Mouse (Mus musculus) hindbrain, embryonic 10.5 days (tissue): ENCODE results near the gene Dock1. TPM values are rescaled to one million over a fixed set of nuclear protein-coding genes. Genes with fewer than 3 reads are reported as not detected.

Experiments
- DNase-seq: peaks from one replicate; pipeline ENCODE4 v3.0.0-alpha.2; 2017; ENCODE audit warnings: low spot score
- H3K27ac ChIP-seq: fragments of 300-500 bp; sonication (generic); 2 replicates; pipeline ENCODE4 v1.5.1; 2016; ENCODE audit warnings: mild to moderate bottlenecking, moderate library complexity
- H3K27me3 ChIP-seq: fragments of 300-500 bp; sonication (generic); 2 replicates; pipeline ENCODE4 v1.6.1; 2016; ENCODE audit warnings: mild to moderate bottlenecking; ENCODE audit not compliant: poor library complexity, insufficient read depth, severe bottlenecking
- H3K36me3 ChIP-seq: fragments of 300-500 bp; sonication (generic); 2 replicates; pipeline ENCODE4 v1.6.1; 2016; ENCODE audit warnings: mild to moderate bottlenecking, moderate library complexity
- H3K4me1 ChIP-seq: fragments of 300-500 bp; sonication (generic); replicated peaks from 2 replicates; pipeline ENCODE4 v1.6.1; 2016; ENCODE audit warnings: mild to moderate bottlenecking
- H3K4me3 ChIP-seq: fragments of 300-500 bp; sonication (generic); 2 replicates; pipeline ENCODE4 v1.5.1; 2016; ENCODE audit warnings: mild to moderate bottlenecking, moderate library complexity
- H3K9me3 ChIP-seq: fragments of 300-500 bp; sonication (generic); 2 replicates; pipeline ENCODE4 v1.6.1; 2016; ENCODE audit warnings: mild to moderate bottlenecking, moderate library complexity
- WGBS: fragments of 180-500 bp; shearing (Covaris S2); methylation state at CpG from one replicate; pipeline ENCODE4 v1.1.7; 2016; 5-methylcytosine and 5-hydroxymethylcytosine counted together
- polyA plus RNA-seq: library from polyadenylated mRNA; unstranded; fragments of >200 nt; fragmentation: Nextera tagmentation; extraction: Ambion mirVana; gene quantifications from 2 replicates; pipeline ENCODE4 v1.2.1, GENCODE M21; 2016

The Dock1 gene
- polyA plus RNA-seq, 1 experiment from 2014 or later: 21.9 TPM

DNA sequence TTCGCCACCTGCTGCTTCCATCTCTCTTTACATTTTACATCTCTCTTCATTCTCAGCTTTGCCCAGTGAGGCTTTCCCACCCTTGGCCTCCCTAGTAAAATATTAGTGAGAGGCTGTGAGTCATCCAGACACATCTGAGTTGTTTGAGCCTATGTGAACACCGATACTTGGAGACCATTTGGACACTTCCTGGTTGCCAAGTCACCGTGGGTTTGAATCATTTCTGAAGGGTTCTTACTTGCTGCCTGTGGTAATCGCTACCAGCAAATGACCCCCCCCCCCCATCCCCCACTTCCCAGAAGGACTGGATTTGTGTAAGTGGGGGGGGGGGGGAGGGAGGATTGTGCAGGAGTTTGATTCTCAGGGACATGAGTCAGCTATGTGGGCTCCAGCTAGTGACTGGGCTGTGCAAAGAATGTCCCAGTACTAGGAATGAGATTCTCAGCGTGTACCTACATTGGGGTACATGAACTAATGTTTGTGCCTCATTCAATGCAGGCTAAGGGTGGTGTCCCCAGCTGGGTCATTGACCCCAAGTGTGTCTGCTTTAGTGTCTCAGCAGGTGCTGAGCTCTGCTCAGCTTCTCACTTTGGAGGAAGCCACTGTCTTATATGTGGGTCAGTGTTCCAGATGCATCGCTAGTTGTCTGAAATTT, 103.4 kb downstream of the Dock1 start:
- WGBS: 93% methylated on average over 6 of the region's 6 CpGs
- Histone ChIP-seq H3K27ac (no peak overlapping the region), H3K4me1 (0 out of 2 replicates have a peak, but pooled peaks cover 7% of the 10 kb centered on the region), H3K9me3 (no peaks in the 10 kb centered on the region), H3K36me3 (peaks cover 67% of the 10 kb centered on the region), H3K27me3 (no peaks in the 10 kb centered on the region), H3K4me3 (no peak overlapping the region)
- no peak for DNase-seq

GRCm38 (mm10) chr7:134774468-134775162, 104.2 kb downstream of the Dock1 start:
- Histone ChIP-seq H3K36me3 (peaks cover 59% of the 10 kb centered on the region), H3K27me3 (no peaks in the 10 kb centered on the region), H3K9me3 (no peaks in the 10 kb centered on the region), H3K4me1 (0 out of 2 replicates have a peak, but pooled peaks cover 7% of the 10 kb centered on the region), H3K4me3 (no peak overlapping the region), H3K27ac (no peak overlapping the region)
- 83% methylated on average over 6 of the region's 6 CpGs for WGBS
- DNase-seq: no peak

- DNase-seq: no peak
- H3K27ac ChIP-seq: no peak overlapping the region
- H3K9me3 ChIP-seq: no peaks in the 10 kb centered on the region
- 91% methylated on average over 10 of the region's 10 CpGs for WGBS
- H3K36me3 ChIP-seq: peaks cover 52% of the 10 kb centered on the region
- no peak overlapping the region for H3K4me3 ChIP-seq
- no peaks in the 10 kb centered on the region for H3K27me3 ChIP-seq
- H3K4me1 ChIP-seq: 0 out of 2 replicates have a peak, but pooled peaks cover 7% of the 10 kb centered on the region
These were observed 105.2 kb downstream of the Dock1 start for GRCm38 (mm10) chr7:134775671-134776070.

- H3K27me3 ChIP-seq: no peaks in the 10 kb centered on the region
- H3K27ac ChIP-seq: no peak overlapping the region
- DNase-seq: no peak
- WGBS: 83% methylated on average over 6 of the region's 6 CpGs
- 0 out of 2 replicates have a peak, but pooled peaks cover 7% of the 10 kb centered on the region for H3K4me1 ChIP-seq
- peaks cover 46% of the 10 kb centered on the region for H3K36me3 ChIP-seq
- no peaks in the 10 kb centered on the region for H3K9me3 ChIP-seq
- H3K4me3 ChIP-seq: no peak overlapping the region
These were observed 105.9 kb downstream of the Dock1 start for GRCm38 (mm10) chr7:134776306-134776705.

GRCm38 (mm10) chr7:134779761-134780160, 109.3 kb downstream of the Dock1 start:
- WGBS: 89% methylated on average over 3 of the region's 3 CpGs
- no peaks in the 10 kb centered on the region for H3K9me3 ChIP-seq
- no peaks in the 10 kb centered on the region for H3K27me3 ChIP-seq
- H3K4me3 ChIP-seq: no peak overlapping the region
- H3K4me1 ChIP-seq: no peaks in the 10 kb centered on the region
- DNase-seq: no peak
- H3K36me3 ChIP-seq: peaks cover 38% of the 10 kb centered on the region
- H3K27ac ChIP-seq: no peak overlapping the region

- H3K27me3 ChIP-seq: no peaks in the 10 kb centered on the region
- H3K36me3 ChIP-seq: peaks cover 62% of the 10 kb centered on the region
- 84% methylated on average over 4 of the region's 4 CpGs for WGBS
- no peaks in the 10 kb centered on the region for H3K4me1 ChIP-seq
- no peaks in the 10 kb centered on the region for H3K9me3 ChIP-seq
- H3K4me3 ChIP-seq: no peak overlapping the region
- H3K27ac ChIP-seq: no peak overlapping the region
- DNase-seq: no peak
These were observed 116.7 kb downstream of the Dock1 start for GRCm38 (mm10) chr7:134787110-134787509.

- Histone ChIP-seq H3K27ac (no peak overlapping the region), H3K27me3 (no peaks in the 10 kb centered on the region), H3K9me3 (no peaks in the 10 kb centered on the region), H3K4me3 (no peak overlapping the region), H3K4me1 (peaks cover 7% of the 10 kb centered on the region; the same call in 1 of the 2 replicates), H3K36me3 (peaks cover 23% of the 10 kb centered on the region)
- WGBS: 91% methylated on average over 3 of the region's 3 CpGs
- no peak for DNase-seq
These were observed 124.4 kb downstream of the Dock1 start for GRCm38 (mm10) chr7:134794889-134795288.

- Histone ChIP-seq H3K9me3 (no peaks in the 10 kb centered on the region), H3K27me3 (no peaks in the 10 kb centered on the region), H3K27ac (no peak overlapping the region), H3K36me3 (peaks cover 20% of the 10 kb centered on the region), H3K4me1 (no peaks in the 10 kb centered on the region), H3K4me3 (no peak overlapping the region)
- no peak for DNase-seq
- 96% methylated on average over 4 of the region's 4 CpGs for WGBS
These were observed 129.6 kb downstream of the Dock1 start for GRCm38 (mm10) chr7:134800079-134800478.

DNA sequence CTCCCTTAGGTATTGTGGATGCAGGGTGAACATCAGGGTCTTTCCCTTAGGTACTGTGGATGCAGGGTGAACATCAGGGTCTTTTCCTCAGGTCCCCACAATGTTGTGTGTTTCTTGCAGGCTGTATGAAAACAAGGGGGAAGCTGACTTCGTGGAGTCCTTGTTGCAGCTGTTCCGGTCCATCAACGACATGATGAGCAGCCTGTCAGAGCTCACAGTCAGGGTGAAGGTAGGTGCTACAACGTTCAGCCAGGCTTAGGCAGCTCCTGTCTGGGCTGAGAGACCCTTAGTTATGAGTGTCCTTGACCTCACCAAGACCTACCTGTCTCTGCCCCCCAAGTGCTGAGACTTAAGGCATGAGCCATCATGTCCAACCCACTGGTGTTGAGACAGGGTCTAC, 134.0 kb downstream of the Dock1 start:
- 88% methylated on average over 4 of the region's 4 CpGs for WGBS
- no peak for DNase-seq
- no peak overlapping the region for H3K27ac ChIP-seq
- peaks cover 36% of the 10 kb centered on the region for H3K36me3 ChIP-seq
- H3K9me3 ChIP-seq: no peaks in the 10 kb centered on the region
- no peaks in the 10 kb centered on the region for H3K27me3 ChIP-seq
- H3K4me1 ChIP-seq: no peaks in the 10 kb centered on the region
- H3K4me3 ChIP-seq: no peak overlapping the region

- 89% methylated on average over 6 of the region's 6 CpGs for WGBS
- no peak for DNase-seq
- H3K36me3 ChIP-seq: peaks cover 44% of the 10 kb centered on the region
- no peaks in the 10 kb centered on the region for H3K27me3 ChIP-seq
- H3K9me3 ChIP-seq: no peaks in the 10 kb centered on the region
- H3K4me1 ChIP-seq: no peaks in the 10 kb centered on the region
- no peak overlapping the region for H3K27ac ChIP-seq
- H3K4me3 ChIP-seq: no peak overlapping the region
These were observed 136.3 kb downstream of the Dock1 start for GRCm38 (mm10) chr7:134806799-134807198.

GRCm38 (mm10) chr7:134808406-134808805, 138.0 kb downstream of the Dock1 start:
- Histone ChIP-seq H3K4me1 (no peaks in the 10 kb centered on the region), H3K9me3 (no peaks in the 10 kb centered on the region), H3K4me3 (no peak overlapping the region), H3K36me3 (peaks cover 37% of the 10 kb centered on the region), H3K27me3 (no peaks in the 10 kb centered on the region), H3K27ac (no peak overlapping the region)
- DNase-seq: no peak
- WGBS: 96% methylated on average over 2 of the region's 2 CpGs

GRCm38 (mm10) chr7:134809241-134809975, 139.0 kb downstream of the Dock1 start:
- no peak for DNase-seq
- H3K36me3 ChIP-seq: peaks cover 38% of the 10 kb centered on the region
- no peaks in the 10 kb centered on the region for H3K4me1 ChIP-seq
- H3K27me3 ChIP-seq: no peaks in the 10 kb centered on the region
- no peaks in the 10 kb centered on the region for H3K9me3 ChIP-seq
- H3K4me3 ChIP-seq: no peak overlapping the region
- 93% methylated on average over 6 of the region's 6 CpGs for WGBS
- H3K27ac ChIP-seq: no peak overlapping the region

- Histone ChIP-seq H3K4me1 (peaks cover 10% of the 10 kb centered on the region; the same call in 1 of the 2 replicates), H3K36me3 (peaks cover 20% of the 10 kb centered on the region; the same call in 1 of the 2 replicates), H3K27ac (no peak overlapping the region), H3K4me3 (no peak overlapping the region), H3K9me3 (no peaks in the 10 kb centered on the region), H3K27me3 (no peaks in the 10 kb centered on the region)
- WGBS: 95% methylated on average over 5 of the region's 5 CpGs
- no peak for DNase-seq
These were observed 148.0 kb downstream of the Dock1 start for GRCm38 (mm10) chr7:134818471-134818870.
